Mouse (Mus musculus): ENCODE data around the gene Gm17545. TPM values are rescaled to one million over a fixed set of nuclear protein-coding genes. Genes with fewer than 3 reads are reported as not detected.

Gene Gm17545
- polyA plus RNA-seq, 1 experiment: not detected

DNA sequence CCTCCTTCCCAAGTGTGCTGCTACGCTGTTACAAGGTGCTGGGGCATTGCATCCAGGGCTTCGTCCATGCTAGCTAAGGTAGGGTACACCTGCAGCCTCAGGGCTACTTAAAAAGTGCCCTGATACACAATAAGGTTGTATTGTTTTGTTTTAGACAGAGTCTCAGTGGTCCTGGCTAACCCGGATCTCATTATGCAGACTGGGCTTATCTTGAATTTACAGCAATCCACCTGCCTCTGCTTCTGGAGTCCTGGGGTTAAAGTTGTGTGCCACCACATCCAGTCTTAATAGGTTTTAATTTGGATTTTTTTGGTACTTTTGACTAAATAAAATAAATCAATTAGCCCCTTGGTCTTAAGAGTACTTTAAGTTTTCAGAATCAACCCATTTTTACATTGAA lies 34.2 kb upstream of the Gm17545 start:
- WGBS: 89% methylated on average over 3 of the region's 3 CpGs
- Histone ChIP-seq H3K27me3 (ENCODE audit: control insufficient read depth, insufficient read depth, low read length) (no peaks in the 10 kb centered on the region), H3K4me3 (replicated peaks; ENCODE audit: insufficient read depth, low read depth, low read length) (no peak overlapping the region), H3K27ac (ENCODE audit: insufficient read depth, low read length) (no peak overlapping the region), H3K4me1 (ENCODE audit: control insufficient read depth, insufficient read depth, low read length) (peaks cover 7% of the 10 kb centered on the region)
- DNase-seq: no peak
- TF ChIP-seq POLR2A (IDR thresholded peaks at IDR 0.05; ENCODE audit: borderline replicate concordance, insufficient read depth, low read length) (no peak), CTCF (IDR thresholded peaks at IDR 0.05; ENCODE audit: borderline replicate concordance, insufficient read depth, low read depth, low read length) (no peak)

DNA sequence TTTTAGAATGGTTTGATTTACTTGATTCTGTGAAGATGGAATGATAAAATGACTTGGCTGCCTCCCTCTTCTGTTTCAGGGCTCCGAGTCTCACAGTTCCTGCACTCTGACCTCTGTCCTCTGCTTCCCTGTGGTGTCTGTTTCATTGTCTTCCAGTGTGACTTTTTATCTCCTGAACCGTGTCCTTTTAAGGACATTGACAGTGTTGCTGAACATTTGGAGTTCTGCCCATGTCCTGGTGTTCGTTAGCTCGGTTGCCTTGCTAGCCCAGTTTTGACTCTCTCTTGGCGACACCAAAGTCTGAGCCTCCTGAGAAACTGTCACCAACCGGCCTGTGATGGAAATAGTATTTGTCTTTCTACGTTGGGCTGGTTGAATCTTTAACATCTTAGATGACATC lies 33.6 kb upstream of the Gm17545 start:
- DNase-seq: peak; percentile 33 to 59
- Histone ChIP-seq H3K27me3 (ENCODE audit: control insufficient read depth, insufficient read depth, low read length) (no peaks in the 10 kb centered on the region), H3K4me1 (ENCODE audit: control insufficient read depth, insufficient read depth, low read length) (peaks cover 7% of the 10 kb centered on the region), H3K4me3 (replicated peaks; ENCODE audit: insufficient read depth, low read depth, low read length) (no peak overlapping the region), H3K27ac (ENCODE audit: insufficient read depth, low read length) (no peak overlapping the region)
- TF ChIP-seq POLR2A (IDR thresholded peaks at IDR 0.05; ENCODE audit: borderline replicate concordance, insufficient read depth, low read length) (no peak), CTCF (IDR thresholded peaks at IDR 0.05; ENCODE audit: borderline replicate concordance, insufficient read depth, low read depth, low read length) (no peak)
- WGBS: 15% methylated on average over 7 of the region's 7 CpGs

DNA sequence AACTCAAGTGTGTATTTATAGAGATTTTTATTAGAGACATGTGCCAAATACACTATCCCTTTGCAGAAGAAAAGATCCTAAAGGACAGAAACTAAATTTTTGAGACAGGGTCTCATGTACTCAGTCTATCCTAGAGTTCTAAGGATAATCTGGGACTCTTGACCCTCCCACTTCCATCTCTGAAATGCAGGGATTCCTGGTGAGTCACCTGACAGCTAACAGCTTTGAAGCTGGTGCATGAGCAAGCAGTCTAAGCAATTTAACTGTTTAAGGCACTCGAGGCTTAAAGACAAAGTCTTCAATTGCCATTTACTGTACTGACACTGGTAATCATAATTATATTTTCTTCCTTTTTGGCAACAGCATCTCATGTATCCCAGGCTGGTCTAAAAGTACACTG lies 31.5 kb upstream of the Gm17545 start:
- H3K27me3 ChIP-seq (ENCODE audit: control insufficient read depth, insufficient read depth, low read length): no peaks in the 10 kb centered on the region
- no peak for DNase-seq
- no peak overlapping the region for H3K27ac ChIP-seq (ENCODE audit: insufficient read depth, low read length)
- no peak overlapping the region for H3K4me3 ChIP-seq (replicated peaks; ENCODE audit: insufficient read depth, low read depth, low read length)
- TF ChIP-seq POLR2A (IDR thresholded peaks at IDR 0.05; ENCODE audit: borderline replicate concordance, insufficient read depth, low read length) (no peak), CTCF (IDR thresholded peaks at IDR 0.05; ENCODE audit: borderline replicate concordance, insufficient read depth, low read depth, low read length) (no peak)
- peaks cover 7% of the 10 kb centered on the region for H3K4me1 ChIP-seq (ENCODE audit: control insufficient read depth, insufficient read depth, low read length)
- WGBS: 74% methylated on average over 1 of the region's 1 CpGs

DNA sequence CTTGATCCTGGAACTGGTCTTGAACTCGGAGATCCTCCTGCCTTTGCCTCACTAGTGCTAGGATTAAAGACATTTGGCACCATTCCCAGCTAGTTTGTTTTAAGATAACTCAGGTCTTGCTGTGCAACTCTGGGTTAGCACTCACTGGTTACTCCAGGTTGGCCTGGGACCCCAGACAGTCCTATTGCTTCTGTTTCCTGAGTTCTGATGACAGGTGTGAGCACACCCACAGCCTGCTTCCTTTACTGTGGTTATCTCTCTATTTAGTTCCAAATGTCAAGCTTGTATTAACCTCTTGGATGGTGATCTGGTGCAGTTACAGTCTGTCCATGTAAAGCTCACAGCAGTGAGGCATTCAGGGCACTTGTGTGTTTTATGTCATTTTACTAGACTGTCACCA lies 30.6 kb upstream of the Gm17545 start:
- WGBS: 65% methylated on average over 1 of the region's 1 CpGs
- Histone ChIP-seq H3K27me3 (ENCODE audit: control insufficient read depth, insufficient read depth, low read length) (no peaks in the 10 kb centered on the region), H3K27ac (ENCODE audit: insufficient read depth, low read length) (no peak overlapping the region), H3K4me3 (replicated peaks; ENCODE audit: insufficient read depth, low read depth, low read length) (no peak overlapping the region), H3K4me1 (ENCODE audit: control insufficient read depth, insufficient read depth, low read length) (peaks cover 7% of the 10 kb centered on the region)
- DNase-seq: no peak
- TF ChIP-seq POLR2A (IDR thresholded peaks at IDR 0.05; ENCODE audit: borderline replicate concordance, insufficient read depth, low read length): no peak
- no peak for TF ChIP-seq CTCF (IDR thresholded peaks at IDR 0.05; ENCODE audit: borderline replicate concordance, insufficient read depth, low read depth, low read length)

DNA sequence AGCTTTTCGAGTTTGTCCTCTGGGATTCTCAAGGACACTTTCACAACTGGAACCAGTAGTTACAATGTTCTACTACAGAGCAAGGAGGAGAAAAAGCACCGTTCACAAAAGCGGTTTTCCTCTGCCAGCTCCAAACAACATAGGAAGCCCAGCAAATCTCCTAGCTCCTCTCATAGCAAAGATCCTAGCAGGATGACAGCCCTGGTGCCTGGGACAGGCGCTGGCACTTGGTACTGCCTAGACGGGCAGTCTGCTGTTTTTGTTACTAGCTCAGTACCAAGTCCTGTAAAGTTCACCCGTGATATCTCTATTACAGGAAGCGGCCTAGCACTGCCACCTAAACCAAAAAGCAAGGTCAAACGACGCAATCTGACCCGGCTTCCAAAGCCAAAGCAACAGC lies 29.9 kb upstream of the Gm17545 start:
- DNase-seq: no peak
- Histone ChIP-seq H3K4me3 (replicated peaks; ENCODE audit: insufficient read depth, low read depth, low read length) (no peak overlapping the region), H3K4me1 (ENCODE audit: control insufficient read depth, insufficient read depth, low read length) (peaks cover 7% of the 10 kb centered on the region), H3K27ac (ENCODE audit: insufficient read depth, low read length) (no peak overlapping the region), H3K27me3 (ENCODE audit: control insufficient read depth, insufficient read depth, low read length) (no peaks in the 10 kb centered on the region)
- TF ChIP-seq POLR2A (IDR thresholded peaks at IDR 0.05; ENCODE audit: borderline replicate concordance, insufficient read depth, low read length) (no peak), CTCF (IDR thresholded peaks at IDR 0.05; ENCODE audit: borderline replicate concordance, insufficient read depth, low read depth, low read length) (no peak)
- 76% methylated on average over 10 of the region's 10 CpGs for WGBS

DNA sequence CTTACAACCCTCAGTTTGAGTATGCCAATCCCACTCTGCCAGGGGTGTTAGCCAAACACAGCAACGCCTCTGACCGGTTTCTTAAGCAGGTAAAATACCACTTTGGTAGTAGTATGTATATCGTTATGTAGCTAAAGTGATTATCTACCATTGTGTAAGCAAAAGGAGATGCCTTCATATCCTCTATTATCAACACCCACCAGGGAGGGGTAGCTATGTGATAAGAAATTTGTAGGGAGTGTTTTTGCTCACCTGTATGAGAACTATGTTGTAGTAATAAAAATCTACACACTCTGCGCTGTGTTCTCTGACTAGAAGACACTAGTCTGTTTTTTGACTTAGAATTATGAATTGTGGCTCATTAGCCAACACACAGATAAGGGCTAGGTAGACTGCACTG lies 29.4 kb upstream of the Gm17545 start:
- no peak overlapping the region for H3K27ac ChIP-seq (ENCODE audit: insufficient read depth, low read length)
- TF ChIP-seq CTCF (IDR thresholded peaks at IDR 0.05; ENCODE audit: borderline replicate concordance, insufficient read depth, low read depth, low read length) (no peak), POLR2A (IDR thresholded peaks at IDR 0.05; ENCODE audit: borderline replicate concordance, insufficient read depth, low read length) (no peak)
- H3K4me1 ChIP-seq (ENCODE audit: control insufficient read depth, insufficient read depth, low read length): peaks cover 9% of the 10 kb centered on the region
- no peaks in the 10 kb centered on the region for H3K27me3 ChIP-seq (ENCODE audit: control insufficient read depth, insufficient read depth, low read length)
- H3K4me3 ChIP-seq (replicated peaks; ENCODE audit: insufficient read depth, low read depth, low read length): no peak overlapping the region
- WGBS: 97% methylated on average over 4 of the region's 4 CpGs
- DNase-seq: no peak

DNA sequence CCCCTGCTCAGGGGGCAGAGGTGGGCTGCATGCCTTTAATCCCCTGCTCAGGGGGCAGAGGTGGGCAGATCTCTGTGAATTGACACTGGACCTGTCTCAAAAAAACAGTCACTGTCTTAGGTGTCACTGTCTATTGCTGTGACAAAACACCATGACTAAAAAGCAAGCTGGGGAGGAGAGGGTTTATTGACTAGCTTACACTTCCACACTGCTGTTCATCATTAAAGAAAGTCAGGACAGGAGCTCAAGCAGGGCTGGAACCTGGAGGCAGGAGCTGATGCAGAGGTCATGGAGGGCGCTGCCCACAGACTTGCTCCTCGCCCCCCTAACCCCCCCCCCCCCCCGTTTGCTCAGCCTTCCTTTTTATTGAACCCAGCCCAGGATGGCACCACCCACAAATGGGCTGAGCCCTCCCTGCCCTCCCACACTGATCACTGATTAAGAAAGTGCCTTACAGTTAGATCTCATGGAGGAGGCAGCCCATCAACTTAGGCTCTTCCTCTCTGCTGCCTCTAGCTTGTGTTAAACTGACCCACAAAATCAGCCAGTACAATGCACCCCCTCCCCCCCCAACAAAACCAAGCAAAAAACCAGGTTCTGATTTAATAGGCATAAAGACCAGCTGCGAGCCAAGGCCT lies 25.9 kb upstream of the Gm17545 start:
- no peak overlapping the region for H3K4me3 ChIP-seq (replicated peaks; ENCODE audit: insufficient read depth, low read depth, low read length)
- no peak overlapping the region for H3K27ac ChIP-seq (ENCODE audit: insufficient read depth, low read length)
- H3K4me1 ChIP-seq (ENCODE audit: control insufficient read depth, insufficient read depth, low read length): peaks cover 5% of the 10 kb centered on the region; the same call in 1 of the 2 replicates
- no peak for TF ChIP-seq CTCF (IDR thresholded peaks at IDR 0.05; ENCODE audit: borderline replicate concordance, insufficient read depth, low read depth, low read length)
- TF ChIP-seq POLR2A (IDR thresholded peaks at IDR 0.05; ENCODE audit: borderline replicate concordance, insufficient read depth, low read length): no peak
- no peak for DNase-seq
- H3K27me3 ChIP-seq (ENCODE audit: control insufficient read depth, insufficient read depth, low read length): no peaks in the 10 kb centered on the region
- WGBS: 65% methylated on average over 4 of the region's 4 CpGs

DNA sequence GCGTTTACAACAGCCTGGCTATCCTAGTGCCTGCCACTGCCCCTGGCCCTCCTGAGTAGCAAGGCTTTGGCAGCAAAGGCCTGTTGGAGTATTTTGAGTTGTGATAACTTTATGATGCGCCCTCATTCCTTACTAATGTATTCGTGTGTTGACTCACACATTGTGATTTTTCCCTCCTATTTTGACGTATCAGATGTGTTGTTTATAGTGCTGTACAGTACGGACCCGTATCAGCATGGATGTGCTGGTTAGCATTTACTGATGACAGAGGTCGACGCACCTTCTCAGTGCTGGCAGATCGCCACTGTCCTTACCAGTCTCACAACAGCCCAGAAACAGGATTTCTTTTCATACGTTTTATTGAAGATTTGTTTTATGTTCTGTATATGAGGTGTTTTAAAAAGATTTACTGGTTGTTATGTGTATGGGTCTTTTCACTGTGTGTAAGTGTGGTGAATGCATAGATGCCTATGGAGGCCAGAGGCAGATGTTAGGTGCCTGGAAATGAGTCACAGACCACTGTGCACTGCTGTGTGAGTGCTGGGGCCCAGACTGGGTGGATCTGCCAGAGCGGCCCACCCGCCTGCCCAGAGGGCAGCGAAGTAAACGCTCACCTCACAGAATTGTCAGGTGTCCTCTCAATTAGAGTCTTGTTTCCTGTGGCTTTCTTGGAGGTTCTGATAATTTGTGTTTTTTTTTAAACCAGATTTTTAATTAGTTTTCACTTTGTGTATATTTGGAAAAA lies 25.3 kb upstream of the Gm17545 start:
- WGBS: 80% methylated on average over 14 of the region's 14 CpGs
- Histone ChIP-seq H3K27ac (ENCODE audit: insufficient read depth, low read length) (no peak overlapping the region), H3K4me3 (replicated peaks; ENCODE audit: insufficient read depth, low read depth, low read length) (no peak overlapping the region), H3K27me3 (ENCODE audit: control insufficient read depth, insufficient read depth, low read length) (no peaks in the 10 kb centered on the region), H3K4me1 (ENCODE audit: control insufficient read depth, insufficient read depth, low read length) (peaks cover 5% of the 10 kb centered on the region; the same call in 1 of the 2 replicates)
- TF ChIP-seq CTCF (IDR thresholded peaks at IDR 0.05; ENCODE audit: borderline replicate concordance, insufficient read depth, low read depth, low read length) (no peak), POLR2A (IDR thresholded peaks at IDR 0.05; ENCODE audit: borderline replicate concordance, insufficient read depth, low read length) (no peak)
- no peak for DNase-seq
